Mouse (Mus musculus): Measurements from ENCODE around the gene Kdelr2.

The Kdelr2 gene

GRCm38 (mm10) chr5:143404148-143404930, 701 bp downstream of the Kdelr2 start:
- DNase-seq, result peak; percentile 19

- peak; percentile 81 for DNase-seq
Measured at GRCm38 (mm10) chr5:143405200-143405599, 1.6 kb downstream of the Kdelr2 start.

- DNase-seq, result no peak
Measured at GRCm38 (mm10) chr5:143406548-143406947, 2.9 kb downstream of the Kdelr2 start.

- DNase-seq, result no peak
Measured at GRCm38 (mm10) chr5:143409239-143409638, 5.6 kb downstream of the Kdelr2 start.

GRCm38 (mm10) chr5:143410841-143411395, 7.3 kb downstream of the Kdelr2 start:
- no peak for DNase-seq

GRCm38 (mm10) chr5:143421484-143421883, 17.8 kb downstream of the Kdelr2 start:
- no peak for DNase-seq

GRCm38 (mm10) chr5:143422990-143423389, 19.4 kb downstream of the Kdelr2 start:
- DNase-seq, result no peak

- DNase-seq, result peak; percentile 30
Measured at GRCm38 (mm10) chr5:143423899-143424519, 20.4 kb downstream of the Kdelr2 start.

- peak; percentile 48 for DNase-seq
Measured at GRCm38 (mm10) chr5:143434421-143434820, 30.8 kb downstream of the Kdelr2 start.

- DNase-seq, result no peak
Measured at GRCm38 (mm10) chr5:143441298-143441697, 37.7 kb downstream of the Kdelr2 start.

- DNase-seq, result no peak
Measured at GRCm38 (mm10) chr5:143441753-143442152, 38.1 kb downstream of the Kdelr2 start.

GRCm38 (mm10) chr5:143463671-143464070, 60.0 kb downstream of the Kdelr2 start:
- DNase-seq, result no peak

- DNase-seq, result peak; percentile 83
Measured at GRCm38 (mm10) chr5:143464100-143464756, 60.6 kb downstream of the Kdelr2 start, which contains the start of gene Daglb. TSS of gene Daglb (plus strand) at chr5:143464584.

- DNase-seq, result no peak
Measured at GRCm38 (mm10) chr5:143464757-143465118, 61.1 kb downstream of the Kdelr2 start.

GRCm38 (mm10) chr5:143465156-143466085, 61.8 kb downstream of the Kdelr2 start:
- no peak for DNase-seq

GRCm38 (mm10) chr5:143466891-143467669, 63.4 kb downstream of the Kdelr2 start:
- DNase-seq, result no peak

GRCm38 (mm10) chr5:143467931-143468330, 64.3 kb downstream of the Kdelr2 start:
- DNase-seq, result no peak

GRCm38 (mm10) chr5:143469628-143470027, 66.0 kb downstream of the Kdelr2 start:
- DNase-seq, result no peak

GRCm38 (mm10) chr5:143470421-143471164, 67.0 kb downstream of the Kdelr2 start:
- no peak for DNase-seq

- DNase-seq, result no peak
Measured at GRCm38 (mm10) chr5:143471165-143471546, 67.5 kb downstream of the Kdelr2 start.

Measured in kidney, adult 11 months (tissue).